Mouse (Mus musculus) granulocyte monocyte progenitor cell, adult 5-6 weeks (primary cell): ENCODE measurements at regions not wholly inside any gene's neighbourhood (a gene's known extent, or its start where the extent isn't known, plus 50 kb on each side); places are given as distances from the start of the nearest gene placed in this dataset.

ENCODE experiments used
- ATAC-seq: replicated peaks from 2 replicates; pipeline ENCODE4 v1.8.0; 2016; ENCODE audit warnings: mild to moderate bottlenecking, moderate TSS enrichment, inconsistent platforms; ENCODE audit not compliant: poor library complexity, severe bottlenecking

GRCm38 (mm10) chr1:34642304-34642893, 62.9 kb downstream of the Amer3 start:
- peak; percentile 86 for ATAC-seq

DNA sequence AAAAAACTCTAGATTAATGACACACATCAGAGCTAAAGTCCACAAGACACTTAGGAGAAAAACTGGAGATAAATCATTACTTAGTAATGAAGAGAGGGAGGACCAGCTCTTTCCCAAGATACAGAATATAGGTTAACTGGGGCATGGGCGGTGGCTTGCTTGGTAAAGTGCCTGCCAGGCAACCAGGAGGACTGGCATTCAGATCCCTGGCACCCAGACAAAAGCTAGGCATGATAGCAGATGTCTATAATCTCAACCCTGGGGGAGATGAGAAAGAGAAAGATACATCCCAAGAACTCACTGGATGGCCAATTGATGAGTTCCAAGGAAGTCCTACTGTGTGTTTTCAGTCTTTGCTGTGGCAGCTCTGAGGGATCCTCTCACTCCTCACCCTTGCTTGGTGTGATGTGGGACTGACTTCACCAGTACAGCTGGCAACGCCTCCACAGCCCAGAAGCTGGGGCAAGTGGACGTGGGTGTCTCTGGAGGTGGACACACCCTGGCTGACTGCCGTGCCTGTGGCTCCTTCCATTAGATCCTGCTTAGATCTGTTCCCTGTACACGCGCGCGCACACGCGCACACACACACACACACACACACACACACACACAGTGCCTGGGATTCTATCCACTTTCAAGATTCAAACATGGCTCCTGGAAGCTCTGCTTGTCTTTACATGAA, 74.6 kb downstream of the Amer3 start:
- ATAC-seq: no peak

DNA sequence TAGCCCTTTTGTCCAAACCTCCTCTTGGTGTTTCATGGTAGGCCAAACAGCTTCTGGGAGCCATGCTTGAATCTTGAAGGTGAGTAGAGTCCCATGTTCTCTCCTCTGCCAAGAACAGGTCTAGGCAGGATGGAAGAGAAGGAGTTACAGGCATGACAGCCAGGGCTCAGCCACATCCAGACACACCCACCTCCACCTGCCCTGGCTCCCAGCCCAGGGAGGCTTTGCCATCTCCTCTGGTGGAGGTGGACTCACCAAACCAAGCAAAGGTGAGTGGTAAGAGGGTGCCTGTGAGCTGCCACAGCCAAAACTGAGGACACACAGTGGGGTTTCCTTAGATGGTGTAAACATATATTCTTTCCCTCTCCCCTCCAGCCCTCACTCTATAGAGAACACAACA, 78.0 kb downstream of the Amer3 start:
- no peak for ATAC-seq

- ATAC-seq: no peak
These were observed 84.6 kb downstream of the Amer3 start for GRCm38 (mm10) chr1:34663875-34664547.

DNA sequence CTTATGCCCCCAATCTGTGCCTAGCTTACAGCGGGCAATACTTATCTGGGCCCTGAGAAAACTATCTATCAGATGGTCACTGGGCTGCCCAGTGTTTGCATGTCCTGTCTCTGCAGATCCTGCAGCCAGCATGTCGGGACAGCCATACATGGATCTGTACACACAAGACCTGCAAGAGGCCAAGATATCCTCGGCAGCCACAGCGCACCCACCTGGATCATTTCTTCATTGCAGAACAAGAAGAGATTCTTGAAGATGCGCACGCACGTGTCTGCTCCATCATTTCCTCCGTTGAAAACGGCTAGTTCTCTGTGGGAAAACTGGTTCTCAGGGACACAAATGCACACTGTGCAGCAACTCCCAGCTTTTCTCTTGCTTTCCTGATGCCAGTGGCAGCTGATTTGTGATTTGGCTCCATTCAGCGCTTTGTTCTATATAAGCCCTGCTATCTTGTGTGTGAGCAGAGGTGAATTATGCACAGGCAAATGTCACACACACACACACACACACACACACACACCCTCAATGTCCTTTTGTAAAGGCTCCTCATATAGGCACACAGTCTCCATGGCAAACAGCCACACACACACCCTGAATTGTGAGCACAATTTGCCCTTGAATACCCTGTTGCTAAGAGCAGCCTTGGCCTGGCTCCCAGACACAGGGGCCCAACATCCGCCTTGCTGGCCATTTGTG, 85.5 kb downstream of the Amer3 start:
- no peak for ATAC-seq

DNA sequence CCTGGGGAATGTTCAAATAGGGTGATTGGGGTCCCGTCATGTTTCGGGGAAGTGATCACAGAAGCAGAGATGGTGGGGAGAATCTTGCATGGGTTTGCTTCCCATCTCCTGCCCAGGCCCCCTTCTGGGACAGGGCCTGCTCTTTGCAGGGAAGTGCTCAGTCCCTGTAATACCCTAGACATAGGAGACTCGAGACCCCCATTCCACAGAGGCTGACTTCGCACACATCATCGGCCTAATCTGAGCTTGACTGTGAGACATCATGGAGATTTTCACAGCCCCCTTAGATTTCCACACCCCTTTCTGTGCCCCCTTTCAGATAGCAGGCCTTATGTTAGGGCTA, 86.0 kb downstream of the Amer3 start:
- no peak for ATAC-seq

DNA sequence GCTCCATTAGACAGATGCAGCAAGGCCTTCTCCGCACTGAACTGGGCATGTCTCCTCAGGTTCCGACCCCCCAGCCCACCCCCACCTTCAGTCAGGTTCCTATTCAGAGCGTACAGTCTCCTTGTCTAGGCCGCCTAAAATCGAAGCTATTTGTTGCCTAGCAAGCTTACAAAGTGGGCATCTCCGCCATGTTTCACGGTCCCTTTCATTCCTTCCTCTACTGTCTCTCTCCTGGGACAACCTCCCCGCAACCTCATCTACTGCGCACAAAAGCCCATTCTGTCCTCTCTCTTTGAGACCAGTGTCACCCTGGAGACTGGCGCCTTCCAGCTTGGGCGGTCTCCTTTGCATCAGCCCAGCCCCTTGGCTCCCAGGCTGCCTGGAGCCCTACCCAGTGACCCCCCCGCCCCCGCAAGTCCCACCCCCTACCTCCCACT, 86.8 kb downstream of the Amer3 start:
- ATAC-seq: no peak

GRCm38 (mm10) chr1:34677105-34677741, 97.8 kb downstream of the Amer3 start:
- ATAC-seq: no peak

GRCm38 (mm10) chr1:34677832-34678733, 98.6 kb downstream of the Amer3 start:
- ATAC-seq: peak; percentile 66

- no peak for ATAC-seq
These were observed 99.2 kb downstream of the Amer3 start for GRCm38 (mm10) chr1:34678734-34679068.

- ATAC-seq: no peak
These were observed 107.1 kb downstream of the Amer3 start for GRCm38 (mm10) chr1:34686539-34686938.

DNA sequence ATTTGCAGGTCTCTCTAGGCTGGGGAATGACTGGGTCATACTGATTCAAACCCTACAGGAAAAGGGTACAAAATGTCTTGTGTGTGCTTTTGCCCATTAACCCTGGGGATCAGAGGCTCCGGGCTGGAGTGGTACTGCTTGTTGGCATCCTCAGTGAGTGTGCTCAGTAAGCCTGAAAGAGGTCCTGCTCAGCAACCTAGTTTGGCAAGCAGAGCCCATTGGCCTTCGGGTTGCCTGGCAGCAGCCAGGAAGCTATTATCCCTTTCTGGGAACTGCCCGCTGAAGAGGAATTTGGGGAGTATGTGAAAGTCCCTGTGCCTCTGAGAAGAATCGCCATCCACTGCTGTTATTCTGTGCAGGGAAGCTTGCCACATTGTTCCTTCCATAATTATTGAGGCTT, 117.1 kb downstream of the Amer3 start:
- ATAC-seq: no peak

GRCm38 (mm10) chr1:34700237-34701030, 121.0 kb downstream of the Amer3 start:
- peak; percentile 33; the same call in 1 of the 2 replicates for ATAC-seq

- no peak for ATAC-seq
These were observed 122.0 kb downstream of the Amer3 start for GRCm38 (mm10) chr1:34701436-34701835.

DNA sequence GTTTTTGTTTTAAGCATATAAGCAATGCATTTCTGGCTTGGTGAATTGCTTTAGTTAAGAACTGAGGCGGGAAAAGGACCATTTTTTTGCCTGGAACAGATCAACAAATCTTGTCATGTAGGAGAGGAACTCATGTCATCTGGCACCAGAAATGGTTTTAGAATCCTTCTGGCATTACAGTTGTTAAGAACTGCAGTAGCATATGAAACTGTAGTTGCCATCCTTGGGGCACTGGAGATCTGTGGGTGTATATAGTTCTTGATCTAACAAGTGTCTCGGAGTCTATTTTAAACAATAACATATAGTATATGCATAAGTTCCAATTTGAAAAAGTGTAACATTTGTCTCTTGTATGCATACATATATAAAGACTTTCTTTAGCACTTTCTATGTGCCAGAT, 129.6 kb downstream of the Amer3 start:
- ATAC-seq: no peak

GRCm38 (mm10) chr1:34722674-34723073, 120.2 kb downstream of the Fam168b start:
- no peak for ATAC-seq

- ATAC-seq: no peak
These were observed 110.7 kb downstream of the Fam168b start for GRCm38 (mm10) chr1:34732156-34732555.

DNA sequence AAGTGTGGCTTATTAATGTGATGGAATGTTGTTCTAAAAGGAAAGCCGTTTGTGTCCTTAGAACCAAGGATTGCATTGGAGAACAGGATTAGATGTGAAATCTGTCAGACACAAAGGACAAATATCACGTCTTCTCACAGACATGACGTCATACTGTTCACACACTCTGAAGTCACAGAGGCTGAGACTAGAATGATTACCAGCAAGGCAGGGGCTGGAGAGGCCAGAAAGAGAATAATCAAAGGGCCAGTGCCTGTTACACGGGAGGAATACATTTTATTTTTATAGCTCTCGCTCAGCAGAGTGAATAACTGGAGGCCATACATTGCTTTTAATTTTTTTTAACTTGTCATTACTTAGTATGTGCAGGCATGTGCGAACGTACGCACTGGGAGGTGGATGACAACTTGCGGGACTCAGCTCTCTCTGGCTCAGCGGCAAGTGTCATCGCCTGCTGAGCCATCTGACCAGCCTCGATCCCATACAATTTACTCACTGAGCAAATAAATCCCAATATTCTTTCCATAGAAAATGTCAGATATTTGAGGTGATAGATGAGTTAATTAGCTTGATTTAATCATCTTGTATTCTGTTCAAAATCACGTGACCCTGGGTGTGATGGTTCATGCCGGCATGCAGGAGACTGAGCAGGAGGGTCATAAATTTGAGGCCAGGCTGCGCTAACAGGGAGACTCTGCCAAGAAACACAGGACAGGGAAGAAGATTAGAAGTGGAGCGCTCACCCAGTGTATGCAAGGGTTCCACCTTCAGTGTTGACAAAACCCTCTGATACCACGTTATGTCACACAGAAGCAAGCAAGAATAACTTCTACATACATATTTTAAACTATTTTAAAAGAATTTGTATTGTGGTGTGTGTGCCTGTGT, 109.6 kb downstream of the Fam168b start:
- no peak for ATAC-seq
